Mouse (Mus musculus) neutrophil, adult 83 days (primary cell): Measurements from ENCODE around the gene Cyp4a10. TPM values are rescaled to one million over a fixed set of nuclear protein-coding genes. Genes with fewer than 3 reads are reported as not detected.

Experiments used
- total RNA-seq, 2 experiments: library from RNA; stranded (reverse); gene quantifications; one replicate each; pipeline ENCODE4 v1.2.4; 2023

The Cyp4a10 gene
- total RNA-seq, result not detected

GRCm38 (mm10) chr4:115518000-115518399 lies at the start of gene Cyp4a10:
Gene Cyp4a10, plus strand, starts transcription at chr4:115518264.

GRCm38 (mm10) chr4:115496001-115496400 lies 22.1 kb upstream of the Cyp4a10 start, which contains the start of gene Cyp4a14:
Gene Cyp4a14, minus strand, starts transcription at chr4:115496142.

GRCm38 (mm10) chr4:115563401-115563800 lies 45.3 kb downstream of the Cyp4a10 start, which contains the start of gene Cyp4a31:
Gene Cyp4a31, plus strand, starts transcription at chr4:115563649.

Other genes with a start within 250 kb of the Cyp4a10 start
- not detected for gene Cyp4a12a, start 219.2 kb upstream of the Cyp4a10 start, total RNA-seq
- not detected for gene Cyp4a12b, start 106.6 kb upstream of the Cyp4a10 start, total RNA-seq
- not detected for gene Cyp4a30b, start 65.7 kb upstream of the Cyp4a10 start, total RNA-seq
- not detected for gene Cyp4a14, start 22.1 kb upstream of the Cyp4a10 start, total RNA-seq
- gene Cyp4a31, start 45.4 kb downstream of the Cyp4a10 start, total RNA-seq, result not detected
- gene Cyp4a32, start 82.7 kb downstream of the Cyp4a10 start, total RNA-seq, result not detected
- not detected for gene Cyp4b1, start 129.5 kb downstream of the Cyp4a10 start, total RNA-seq
- gene Efcab14, start 219.5 kb downstream of the Cyp4a10 start, total RNA-seq, result 10 to 100 TPM; 32.5 to 34.8 TPM